Mouse (Mus musculus): ENCODE data around the gene Clec10a.
"Not testable (repeated sequence)": the region's sequence is repeated elsewhere in the genome, so short reads cannot be mapped to it uniquely, and the experiment has no call there.

Gene Clec10a

DNA sequence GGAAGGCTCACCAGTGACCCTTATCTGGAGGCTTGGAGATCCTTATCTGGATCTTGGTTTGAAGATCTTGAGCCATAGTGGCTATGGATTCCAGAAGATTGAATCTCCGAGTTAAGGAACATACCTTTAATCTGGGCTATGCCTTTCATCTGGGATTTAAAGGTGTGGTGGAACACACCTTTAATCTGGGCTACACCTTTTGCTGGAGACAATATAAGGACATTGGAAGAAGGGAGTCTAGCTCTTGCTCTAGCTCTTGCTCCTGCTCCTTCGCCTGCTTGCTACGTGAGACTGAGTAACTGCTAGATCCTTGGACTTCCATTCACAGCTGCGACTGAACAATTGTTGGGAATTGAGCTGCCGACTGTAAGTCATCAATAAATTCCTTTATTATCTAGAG, at the start of gene Clec10a:
TSS of gene Clec10a (plus strand) at position 301 of the 400 bp plus-strand sequence.
- not testable (repeated sequence) for DNase-seq (ENCODE audit: low read depth)

DNA sequence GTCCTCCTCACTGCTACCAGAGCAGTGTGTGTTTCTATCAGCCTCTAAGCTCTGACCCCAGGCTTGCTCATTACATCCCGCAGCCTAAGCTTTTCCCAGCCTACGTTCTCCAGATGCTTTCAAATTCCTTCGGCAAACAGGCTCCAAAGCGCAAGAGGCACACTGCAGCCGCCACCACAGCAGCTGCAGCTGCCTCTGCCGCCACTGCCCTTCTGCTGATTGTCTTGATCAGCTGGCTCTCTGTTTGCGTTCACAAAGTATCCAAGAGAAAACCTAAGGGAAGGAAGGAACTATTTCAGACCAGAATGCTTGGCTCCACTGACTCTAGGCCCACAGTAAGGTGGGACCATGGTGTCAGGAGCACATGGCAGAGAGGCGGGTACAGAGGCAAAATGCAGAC, 48.9 kb upstream of the Clec10a start:
- no peak for DNase-seq (ENCODE audit: low read depth)

DNA sequence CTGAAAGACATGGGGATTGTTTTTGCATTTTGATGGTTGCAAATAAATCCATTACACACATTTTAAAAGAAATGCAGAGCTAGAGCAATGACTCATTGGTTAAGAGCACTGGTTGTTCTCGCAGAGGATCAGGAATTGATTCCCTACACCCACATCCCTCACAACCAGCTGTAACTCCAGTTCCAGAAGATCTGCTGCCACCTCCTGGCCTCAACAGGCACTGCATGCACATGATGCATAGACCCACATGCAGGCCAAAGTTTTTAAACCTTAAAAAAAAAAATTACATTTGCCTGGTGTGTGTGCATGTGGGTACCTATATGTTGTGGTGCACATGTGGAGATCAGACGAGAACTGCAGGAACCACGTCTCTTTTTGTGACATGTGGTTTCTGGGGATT, 45.9 kb upstream of the Clec10a start:
- DNase-seq (ENCODE audit: low read depth): peak; percentile 48

DNA sequence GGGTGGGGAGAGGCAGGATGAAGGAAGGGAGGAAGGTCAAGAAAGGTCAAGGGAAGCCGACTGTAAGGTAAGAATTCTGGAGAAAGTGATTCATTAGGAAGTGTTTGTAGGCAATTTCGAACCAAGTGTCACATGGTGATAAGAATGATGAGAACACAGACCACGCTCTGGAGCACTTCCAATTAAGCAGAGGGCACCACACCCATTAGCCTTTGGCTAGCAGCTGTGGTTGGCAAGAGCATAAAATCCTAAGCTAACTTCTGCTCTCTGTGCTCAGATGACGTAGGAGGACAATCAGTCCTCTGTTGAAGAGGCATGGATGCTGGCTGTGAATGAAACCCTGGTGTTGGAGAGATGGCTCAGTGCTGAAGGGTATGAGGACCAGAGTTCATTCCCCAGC, 41.4 kb upstream of the Clec10a start:
- DNase-seq (ENCODE audit: low read depth): peak; percentile 16

DNA sequence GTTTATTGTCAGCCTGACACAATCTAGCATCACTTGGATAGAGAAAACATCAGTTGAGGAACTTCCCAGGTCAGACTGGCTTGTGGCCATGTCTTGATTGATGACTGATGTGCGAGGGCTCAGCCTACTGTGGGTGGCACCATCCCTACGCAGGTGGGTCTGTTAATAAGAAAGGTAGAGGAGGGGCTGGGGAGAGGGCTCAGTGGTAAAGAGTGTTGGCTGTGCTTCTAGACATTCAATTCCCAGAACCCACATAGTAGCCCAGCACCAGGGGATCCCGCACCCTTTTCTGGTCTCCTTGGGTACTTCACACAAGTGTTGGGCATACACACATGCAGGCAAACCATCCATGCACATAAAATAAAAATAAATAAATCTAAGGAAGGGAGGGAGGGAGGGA, 40.1 kb upstream of the Clec10a start:
- no peak for DNase-seq (ENCODE audit: low read depth)

DNA sequence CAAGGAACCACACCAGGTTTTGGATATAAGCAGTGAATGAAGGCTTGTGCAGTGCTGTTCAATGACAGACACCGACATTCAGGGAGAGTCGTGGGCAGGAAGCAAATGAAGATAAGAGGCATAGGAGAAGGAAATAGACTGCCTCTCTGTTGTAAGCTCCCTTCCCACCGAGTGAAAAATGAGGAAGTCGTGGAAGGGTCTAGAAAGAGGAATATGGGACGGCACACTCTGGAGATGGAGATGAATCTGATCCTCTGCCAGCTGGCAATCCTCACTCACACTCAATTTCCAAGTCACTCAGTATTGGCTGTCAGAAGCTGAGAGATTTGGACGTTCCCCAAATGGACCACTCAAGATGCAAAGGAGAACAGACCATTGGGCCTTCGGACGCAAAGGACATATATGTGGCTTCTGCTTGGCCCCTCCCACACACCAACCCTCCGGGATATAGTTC, 26.0 kb upstream of the Clec10a start, which contains the start of gene Mgl2:
TSS of gene Mgl2 (plus strand) at position 404 of the 454 bp plus-strand sequence.
- no peak for DNase-seq (ENCODE audit: low read depth)

DNA sequence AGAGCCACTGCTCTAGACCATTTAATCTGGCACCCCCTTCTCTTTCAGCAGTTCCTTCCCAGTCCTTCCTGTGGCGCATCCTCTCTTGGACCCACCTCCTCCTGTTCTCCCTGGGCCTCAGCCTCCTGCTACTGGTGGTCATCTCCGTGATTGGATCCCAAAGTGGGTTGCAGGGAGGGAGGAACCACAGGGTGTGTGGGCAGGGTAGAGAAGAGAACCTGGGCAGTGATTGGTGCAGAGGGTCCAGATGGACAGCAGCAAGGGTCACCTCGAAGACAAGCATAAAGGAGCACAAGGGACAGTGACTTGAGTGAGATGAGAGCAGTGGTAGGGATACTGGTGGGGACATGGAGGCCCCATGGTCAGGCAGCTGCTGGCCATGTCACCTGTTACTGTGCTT, 21.0 kb upstream of the Clec10a start:
- not testable (repeated sequence) for DNase-seq (ENCODE audit: low read depth)

DNA sequence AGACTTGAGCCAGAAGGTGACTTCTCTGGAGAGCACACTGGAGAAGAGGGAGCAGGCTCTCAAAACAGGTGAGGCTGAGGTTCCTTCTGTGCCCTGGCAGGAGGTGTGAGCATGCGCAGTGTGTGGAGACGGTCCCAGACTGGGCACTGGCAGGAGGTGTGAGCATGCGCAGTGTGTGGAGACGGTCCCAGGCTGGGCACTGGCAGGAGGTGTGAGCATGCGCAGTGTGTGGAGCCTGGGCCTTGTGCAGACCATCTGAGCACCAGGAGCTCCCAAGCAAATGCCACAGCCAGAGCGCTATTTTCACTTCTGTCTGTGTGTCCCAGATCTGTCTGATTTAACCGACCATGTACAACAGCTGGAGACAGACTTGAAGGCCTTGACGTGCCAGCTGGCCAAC, 20.1 kb upstream of the Clec10a start:
- not testable (repeated sequence) for DNase-seq (ENCODE audit: low read depth)

DNA sequence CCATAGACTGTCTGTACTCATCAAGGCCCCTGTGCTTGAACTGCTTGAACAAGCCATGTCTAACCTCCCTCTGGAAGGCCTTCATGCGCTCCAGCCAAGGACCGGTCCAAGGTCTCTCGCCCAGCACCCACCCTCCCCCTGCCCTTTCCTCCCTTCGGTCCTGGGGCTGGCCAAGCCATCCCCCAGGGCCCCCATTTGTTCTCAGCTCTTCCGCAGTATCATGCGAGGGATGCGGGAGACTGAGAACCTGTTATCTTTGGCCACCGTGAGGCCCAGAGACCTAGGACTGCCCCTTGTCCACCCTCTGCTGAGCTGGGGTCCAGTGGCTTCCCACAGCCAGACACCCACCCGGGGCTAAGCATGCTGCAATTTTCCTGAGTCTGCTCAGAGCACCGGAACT, 16.8 kb upstream of the Clec10a start:
- DNase-seq (ENCODE audit: low read depth): no peak

DNA sequence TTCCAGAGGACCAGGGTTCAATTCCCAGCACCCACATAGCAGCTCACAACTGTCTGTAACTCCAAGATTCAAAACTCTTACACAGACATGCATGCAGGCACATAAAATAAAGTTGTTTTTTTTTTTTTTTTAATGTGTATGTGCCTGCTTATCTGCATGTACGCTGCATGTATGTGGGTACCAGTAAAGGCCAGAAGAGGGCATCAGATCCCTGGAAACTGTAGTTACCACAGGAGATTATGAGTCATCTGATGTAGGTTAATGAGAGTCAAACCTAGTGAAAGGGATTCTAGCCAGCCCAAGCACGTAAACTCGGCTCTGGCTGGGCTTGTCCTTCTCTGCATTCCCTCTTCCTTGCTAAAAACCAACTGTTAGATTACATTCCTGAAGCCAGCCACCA, 4.9 kb upstream of the Clec10a start:
- peak; percentile 62 for DNase-seq (ENCODE audit: low read depth)

DNA sequence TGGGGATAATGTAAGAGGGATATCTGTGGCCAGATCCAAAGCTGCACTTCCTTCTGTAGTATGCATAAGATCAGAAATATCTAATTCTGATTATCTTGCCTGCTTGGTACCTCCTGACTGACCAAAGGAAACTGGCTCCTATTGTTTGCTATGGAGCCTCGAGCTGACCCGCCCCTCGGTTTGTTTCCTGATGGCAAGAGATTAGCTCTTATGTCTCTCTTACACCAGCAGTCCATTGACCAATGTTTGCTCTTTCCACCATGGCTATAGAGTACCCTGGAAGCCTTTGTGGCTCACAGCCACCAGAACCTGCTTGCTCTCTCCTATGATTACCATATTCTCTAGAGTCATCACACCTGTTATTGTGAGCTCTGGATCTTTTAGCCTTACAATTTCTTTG, 6.3 kb downstream of the Clec10a start:
- DNase-seq (ENCODE audit: low read depth): no peak

DNA sequence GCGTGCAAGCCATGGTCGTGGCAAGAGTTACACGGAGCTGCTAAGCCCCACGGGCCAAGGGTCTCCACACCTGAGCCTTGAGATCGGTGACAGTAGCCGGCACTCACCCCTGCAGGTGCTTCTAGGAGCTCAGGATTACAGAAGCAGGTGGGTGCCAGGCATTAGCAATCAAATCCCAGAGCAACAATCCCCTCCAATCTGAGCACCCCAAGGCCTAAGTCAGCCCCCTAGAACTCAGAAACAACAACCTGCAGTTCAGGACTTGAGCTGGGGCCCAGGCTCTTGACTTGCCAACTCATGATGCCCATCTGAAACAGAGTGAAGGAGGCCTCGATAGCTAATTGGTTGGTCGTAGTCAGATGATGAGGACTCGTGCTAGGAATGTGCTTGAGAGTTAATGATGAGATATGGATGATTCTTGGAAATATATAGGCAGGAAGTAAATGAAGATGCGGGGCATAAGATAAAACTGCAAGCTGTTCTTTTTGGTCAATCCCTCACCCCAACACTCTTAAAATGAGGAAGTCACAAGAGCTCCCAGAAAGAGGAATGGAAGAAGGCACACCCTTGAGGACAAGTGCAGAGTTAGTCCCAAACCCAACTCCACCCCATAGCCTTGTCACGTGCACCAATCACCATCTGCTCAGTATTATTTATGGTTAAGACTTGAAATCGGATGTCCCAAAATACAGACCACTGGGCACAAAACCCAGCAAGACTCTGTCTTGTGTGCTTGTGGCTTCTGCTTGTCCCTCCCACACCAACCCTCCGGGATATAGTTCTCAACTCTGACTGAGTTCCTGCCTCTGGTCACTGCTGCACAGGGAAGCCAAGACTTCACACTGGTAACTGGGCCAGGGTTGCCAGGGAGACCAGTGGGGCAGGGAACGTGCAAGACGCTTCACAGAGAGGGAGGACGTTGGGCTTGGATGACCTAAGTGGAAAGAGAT, 10.2 kb downstream of the Clec10a start:
- no peak for DNase-seq (ENCODE audit: low read depth)

DNA sequence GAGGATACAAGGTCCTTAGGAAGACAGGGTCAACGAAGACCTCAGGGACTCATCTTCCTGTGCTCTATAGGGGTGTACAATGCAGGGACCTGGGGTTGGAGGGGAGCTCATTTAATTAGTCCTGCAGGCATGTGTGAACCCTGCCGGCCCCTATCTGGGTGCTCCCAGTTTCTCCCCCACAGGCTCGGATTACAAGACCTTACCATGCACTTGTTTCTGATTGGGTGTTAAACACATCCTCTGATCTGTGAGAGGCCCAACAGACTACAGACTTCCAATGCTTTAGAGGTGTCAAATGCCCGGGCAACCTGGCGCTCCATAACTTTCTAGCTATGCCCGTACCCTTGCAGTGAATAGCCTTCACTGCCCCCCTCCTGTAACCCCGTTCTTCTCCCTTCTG, 12.1 kb downstream of the Clec10a start:
- no peak for DNase-seq (ENCODE audit: low read depth)

DNA sequence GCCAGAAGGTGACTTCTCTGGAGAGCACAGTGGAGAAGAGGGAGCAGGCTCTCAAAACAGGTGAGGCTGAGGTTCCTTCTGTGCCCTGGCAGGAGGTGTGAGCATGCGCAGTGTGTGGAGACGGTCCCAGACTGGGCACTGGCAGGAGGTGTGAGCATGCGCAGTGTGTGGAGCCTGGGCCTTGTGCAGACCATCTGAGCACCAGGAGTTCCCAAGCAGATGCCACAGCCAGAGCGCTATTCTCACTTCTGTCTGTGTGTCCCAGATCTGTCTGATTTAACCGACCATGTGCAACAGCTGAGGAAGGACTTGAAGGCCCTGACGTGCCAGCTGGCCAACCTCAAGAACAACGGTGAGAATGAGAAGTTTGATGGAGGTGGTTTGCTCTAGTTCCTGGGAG, 13.5 kb downstream of the Clec10a start:
- not testable (repeated sequence) for DNase-seq (ENCODE audit: low read depth)

DNA sequence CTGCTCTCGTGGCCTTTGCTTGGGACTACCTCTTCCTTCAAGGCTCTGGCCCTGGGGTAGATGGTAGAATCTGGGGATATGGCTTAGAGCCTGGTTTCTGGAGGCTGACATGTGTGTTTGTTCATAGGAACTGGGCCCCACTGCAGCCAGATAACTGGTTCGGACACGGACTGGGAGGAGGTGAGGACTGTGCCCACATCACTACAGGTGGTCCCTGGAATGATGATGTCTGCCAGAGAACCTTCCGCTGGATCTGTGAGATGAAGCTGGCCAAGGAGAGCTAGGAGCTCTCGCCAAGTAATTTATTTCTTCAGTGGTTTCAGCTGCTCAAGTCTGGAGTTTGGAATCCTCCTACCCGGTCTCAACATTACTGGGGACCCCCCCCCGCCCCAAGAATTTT, 14.3 kb downstream of the Clec10a start:
- no peak for DNase-seq (ENCODE audit: low read depth)

DNA sequence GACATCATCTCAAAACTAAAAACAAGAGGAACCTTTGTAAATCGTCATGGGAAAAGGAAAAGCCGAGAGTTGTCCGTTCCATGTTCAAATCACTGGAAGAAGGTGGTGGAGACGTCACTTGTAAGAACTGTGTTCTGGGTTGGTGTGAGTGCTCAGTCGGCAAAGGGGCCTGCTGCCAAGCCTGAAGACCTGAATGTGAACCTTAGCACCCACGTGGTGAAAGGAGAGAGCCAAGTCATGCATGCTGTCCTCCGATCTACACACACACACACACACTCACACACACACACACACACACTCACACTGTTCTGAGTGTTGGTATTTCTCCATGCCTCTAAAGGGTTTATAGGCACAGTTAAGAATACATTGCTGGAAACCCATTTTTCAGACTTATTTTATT, 15.2 kb downstream of the Clec10a start:
- no peak for DNase-seq (ENCODE audit: low read depth)

DNA sequence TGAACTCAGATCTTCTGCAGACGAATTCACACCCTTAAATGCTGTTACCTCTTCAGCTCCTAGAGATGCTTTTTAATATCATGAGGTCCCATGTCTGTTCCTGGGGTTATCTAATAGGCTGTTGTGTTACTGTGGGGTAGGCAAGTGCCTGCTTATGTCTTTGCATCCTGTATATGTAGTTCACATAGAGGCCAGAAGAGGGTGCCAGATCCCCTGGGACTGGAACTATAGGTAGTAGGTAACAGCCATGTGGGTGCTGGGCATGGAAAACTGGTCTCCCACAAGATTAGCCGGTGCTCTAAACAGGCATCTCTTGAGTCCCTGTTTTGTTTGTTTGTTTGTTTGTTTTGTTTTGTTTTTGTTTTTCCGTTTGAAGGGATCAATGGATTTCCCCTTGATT, 15.8 kb downstream of the Clec10a start:
- DNase-seq (ENCODE audit: low read depth): peak; percentile 77

DNA sequence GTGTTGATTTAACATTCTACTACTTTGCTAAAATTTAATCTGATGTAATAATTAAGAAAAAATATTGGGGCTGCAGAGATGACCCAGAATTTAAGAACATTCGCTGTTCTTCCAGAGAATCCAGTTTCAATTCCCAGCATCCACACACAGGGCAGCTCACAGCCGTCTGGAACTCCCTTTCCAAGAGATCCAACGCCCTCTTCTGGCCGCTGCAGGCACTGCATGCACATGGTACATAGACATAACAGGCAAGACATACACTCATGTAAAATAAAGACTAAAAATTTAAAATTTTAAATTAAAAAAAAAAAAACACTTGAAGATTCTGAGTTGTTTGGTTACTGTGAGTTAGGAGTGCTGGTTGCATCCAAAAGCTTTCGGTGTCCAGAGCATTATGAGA, 16.3 kb downstream of the Clec10a start:
- DNase-seq (ENCODE audit: low read depth): no peak

DNA sequence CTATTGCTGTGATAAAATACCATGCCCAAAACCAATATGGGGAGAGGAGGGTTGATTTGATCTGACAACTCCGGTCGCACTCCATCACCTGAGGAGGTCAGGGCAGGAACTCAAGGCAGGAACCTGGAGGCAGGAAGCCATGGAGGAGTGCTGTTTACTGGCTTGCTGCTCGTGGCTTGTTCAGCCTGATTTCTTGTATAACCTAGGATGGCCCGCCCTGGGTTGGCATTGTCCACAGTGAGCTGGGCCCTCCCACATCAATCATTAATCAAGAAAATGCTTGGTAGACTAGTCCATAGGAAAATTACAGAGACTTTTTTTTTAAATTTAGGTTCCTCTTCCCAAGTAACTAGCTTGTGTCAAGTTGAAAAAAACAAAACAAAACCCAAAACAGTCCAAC, 18.5 kb downstream of the Clec10a start:
- DNase-seq (ENCODE audit: low read depth): no peak

DNA sequence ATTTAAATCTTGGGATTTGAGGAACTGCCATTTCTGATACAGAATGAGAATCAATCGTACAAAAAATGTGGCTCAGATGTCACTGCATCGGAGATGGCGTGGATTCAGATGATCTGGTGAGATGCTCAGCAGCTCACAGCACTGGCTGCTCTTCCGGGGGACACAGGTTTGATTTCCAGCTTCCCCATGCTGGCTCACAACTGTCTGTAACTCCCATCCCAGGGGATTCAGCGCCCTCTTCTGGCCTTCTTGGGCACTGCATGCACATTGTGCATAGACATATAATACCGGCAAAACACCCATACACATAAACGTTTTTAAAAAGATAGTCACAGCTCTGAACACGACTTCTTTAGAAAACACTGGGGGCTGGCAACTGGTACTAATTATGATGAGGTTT, 21.6 kb downstream of the Clec10a start:
- DNase-seq (ENCODE audit: low read depth): peak; percentile 38

DNA sequence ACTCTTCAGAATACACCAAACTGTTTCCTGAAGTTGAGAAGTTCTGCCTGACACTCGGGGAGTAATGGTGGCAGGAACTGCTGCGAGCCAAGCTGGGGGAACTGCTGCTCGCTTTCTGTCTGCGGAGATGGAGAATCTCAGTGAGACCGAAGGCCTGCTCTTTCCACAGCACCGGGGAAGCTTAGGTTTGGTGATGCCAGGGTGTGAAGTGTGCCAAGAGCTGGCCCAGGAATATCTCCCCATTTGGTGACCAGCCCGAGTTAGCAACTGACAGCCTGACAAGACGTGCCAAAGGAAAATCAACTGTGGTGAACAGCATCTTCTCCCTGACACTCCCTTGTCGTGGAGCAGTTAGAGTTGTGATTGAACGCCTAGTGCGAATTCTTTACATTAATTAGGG, 22.3 kb downstream of the Clec10a start:
- DNase-seq (ENCODE audit: low read depth): no peak

DNA sequence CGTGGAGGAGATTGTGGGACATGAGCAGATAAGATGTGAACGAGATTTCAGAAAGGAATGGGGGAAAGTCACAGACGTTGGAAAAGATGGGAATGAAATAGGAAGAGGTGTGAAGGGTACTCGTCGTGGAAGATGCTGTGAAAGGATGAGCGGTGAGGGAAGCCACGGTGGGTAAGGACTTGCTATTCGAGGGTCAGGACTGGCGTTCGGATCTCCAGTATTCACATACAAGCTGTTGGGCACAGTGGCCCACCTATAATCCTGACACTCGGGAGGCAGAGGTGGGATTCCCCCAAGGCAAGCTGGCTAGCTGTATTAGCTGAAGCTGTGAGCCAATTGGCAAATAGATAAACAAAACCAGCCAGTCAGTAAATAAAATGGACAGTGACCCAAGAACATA, 22.8 kb downstream of the Clec10a start:
- DNase-seq (ENCODE audit: low read depth): no peak

DNA sequence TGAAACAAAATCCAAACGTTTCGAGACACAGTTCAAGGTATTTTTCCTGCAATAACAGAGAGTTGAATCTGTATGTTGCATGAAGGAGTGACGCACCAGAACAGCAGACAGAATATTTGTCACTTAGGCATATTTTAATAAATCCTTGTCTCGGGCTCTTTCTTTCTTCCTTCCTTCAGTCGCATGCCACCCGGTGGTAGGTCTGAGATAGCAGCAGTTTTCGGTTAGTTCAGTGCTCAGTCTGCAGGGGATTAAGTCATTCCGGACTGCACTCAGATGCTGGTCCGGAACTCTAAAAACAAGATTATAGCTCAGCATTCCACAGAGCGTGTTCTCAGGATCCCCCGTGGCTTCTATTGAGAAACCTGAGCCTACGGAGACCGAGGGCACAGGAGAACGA, 23.4 kb downstream of the Clec10a start:
- peak; percentile 67 for DNase-seq (ENCODE audit: low read depth)

DNA sequence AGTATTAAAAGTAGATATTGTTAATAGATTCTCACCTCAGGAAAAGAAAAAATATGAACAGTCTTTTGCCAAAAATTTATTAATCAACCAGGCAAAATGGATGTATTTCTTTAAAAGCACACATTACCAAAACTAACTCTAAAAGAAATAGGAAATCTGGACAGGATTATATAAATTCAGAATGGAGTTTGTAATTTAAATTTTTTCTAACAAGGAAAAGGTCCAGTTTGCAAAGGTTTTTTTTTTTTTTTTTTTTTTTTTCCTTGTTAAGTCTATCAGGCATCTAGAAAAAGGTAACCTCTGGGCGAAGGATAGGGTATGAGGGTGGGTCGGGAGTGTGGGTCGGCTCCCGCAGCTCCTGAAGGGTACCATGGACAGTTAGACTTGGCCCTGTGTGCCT, 24.5 kb downstream of the Clec10a start:
- no peak for DNase-seq (ENCODE audit: low read depth)
